Mouse (Mus musculus): ENCODE data around the gene Nrip1. TPM values are rescaled to one million over a fixed set of nuclear protein-coding genes. Genes with fewer than 3 reads are reported as not detected.

Nrip1 gene
- polyA plus RNA-seq, 1 experiment from 2014 or later, result 38.9 TPM

DNA sequence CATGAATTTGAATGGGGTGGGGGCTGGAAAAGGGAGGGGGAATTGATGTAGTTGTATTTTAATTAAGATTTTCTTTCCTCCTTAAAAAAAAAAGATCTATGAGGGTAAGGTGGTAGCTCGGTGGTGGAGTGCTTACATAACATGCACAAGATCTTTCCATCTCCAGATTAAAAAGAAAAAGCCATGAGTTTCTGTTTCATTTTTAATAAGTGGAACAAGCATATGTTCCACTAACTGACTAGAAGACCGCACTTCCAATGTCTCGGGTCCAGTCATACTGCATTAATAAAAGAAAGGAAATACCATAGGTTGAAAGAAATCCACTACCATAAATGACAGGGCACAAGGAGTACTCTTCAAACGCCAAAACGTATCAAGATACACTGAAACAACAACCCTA lies 18.4 kb downstream of the Nrip1 start:
- ATAC-seq (ENCODE audit: low FRiP score, low read depth), result no peak
- no peak overlapping the region for H3K4me2 ChIP-seq (replicated peaks)
- H3K4me1 ChIP-seq, result peaks cover 6% of the 10 kb centered on the region
- H3K9me3 ChIP-seq, result no peaks in the 10 kb centered on the region
- no peak overlapping the region for H3K9ac ChIP-seq
- WGBS, result 92% methylated on average over 5 of the region's 5 CpGs
- H3K27ac ChIP-seq, result no peak overlapping the region
- H3K36me3 ChIP-seq, result no peaks in the 10 kb centered on the region
- no peaks in the 10 kb centered on the region for H3K27me3 ChIP-seq (replicated peaks)
- H3K4me3 ChIP-seq, result no peak overlapping the region

- Histone ChIP-seq H3K27me3 (replicated peaks) (no peaks in the 10 kb centered on the region), H3K4me2 (replicated peaks) (no peak overlapping the region), H3K27ac (no peak overlapping the region), H3K4me1 (peaks cover 6% of the 10 kb centered on the region), H3K9ac (no peak overlapping the region), H3K36me3 (0 out of 2 replicates have a peak, but pooled peaks cover under 1% of the 10 kb centered on the region), H3K4me3 (no peak overlapping the region), H3K9me3 (no peaks in the 10 kb centered on the region)
- 82% methylated on average over 3 of the region's 3 CpGs for WGBS
- no peak for ATAC-seq (ENCODE audit: low FRiP score, low read depth)
These were observed 18.8 kb downstream of the Nrip1 start for GRCm38 (mm10) chr16:76354841-76355240.

DNA sequence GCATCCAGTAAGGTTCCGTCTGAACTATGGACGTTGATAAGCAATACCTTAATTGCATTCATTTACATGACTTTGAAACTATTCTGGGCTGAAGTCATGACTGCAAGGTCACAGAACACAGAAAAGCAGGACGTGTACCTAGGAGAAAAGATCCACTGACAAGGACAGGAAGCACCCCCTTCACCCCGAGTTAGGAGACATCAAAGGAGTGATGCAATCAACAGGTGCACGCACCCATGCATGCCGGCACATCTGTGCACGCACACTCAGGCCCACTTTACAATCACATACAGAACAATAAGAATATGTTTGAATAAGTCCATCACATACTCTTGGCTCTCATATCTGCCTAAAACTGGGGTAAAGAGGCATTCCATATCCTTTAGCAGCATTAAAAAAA lies 19.3 kb downstream of the Nrip1 start:
- H3K36me3 ChIP-seq, result peaks cover 3% of the 10 kb centered on the region; the same call in 1 of the 2 replicates
- no peak overlapping the region for H3K4me3 ChIP-seq
- H3K9ac ChIP-seq, result no peak overlapping the region
- no peaks in the 10 kb centered on the region for H3K27me3 ChIP-seq (replicated peaks)
- H3K4me2 ChIP-seq (replicated peaks), result no peak overlapping the region
- WGBS, result 89% methylated on average over 7 of the region's 7 CpGs
- H3K27ac ChIP-seq, result no peak overlapping the region
- no peak for ATAC-seq (ENCODE audit: low FRiP score, low read depth)
- no peaks in the 10 kb centered on the region for H3K9me3 ChIP-seq
- H3K4me1 ChIP-seq, result peaks cover 6% of the 10 kb centered on the region

DNA sequence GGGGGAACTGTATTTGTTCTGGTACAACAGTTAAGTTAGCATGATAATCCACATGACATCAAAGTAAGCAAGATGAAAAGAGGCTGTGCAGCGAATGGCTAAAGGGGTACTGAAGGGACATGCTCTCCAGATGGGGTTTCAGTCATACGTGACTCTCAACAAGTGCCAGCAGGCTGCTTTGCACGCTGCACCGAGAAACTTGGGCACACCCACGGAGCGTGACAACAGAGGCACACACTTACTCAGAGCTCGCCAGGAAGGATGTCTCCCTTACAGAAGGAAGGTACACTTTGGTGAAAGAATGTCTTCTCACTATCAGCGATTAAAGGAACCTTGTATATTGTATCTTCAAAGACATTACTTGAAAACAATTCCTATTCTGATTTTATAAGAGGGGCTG lies 22.7 kb downstream of the Nrip1 start:
- no peaks in the 10 kb centered on the region for H3K9me3 ChIP-seq
- H3K4me2 ChIP-seq (replicated peaks), result no peak overlapping the region
- no peak for ATAC-seq (ENCODE audit: low FRiP score, low read depth)
- peaks cover 4% of the 10 kb centered on the region; the same call in 1 of the 2 replicates for H3K4me1 ChIP-seq
- peaks cover 3% of the 10 kb centered on the region; the same call in 1 of the 2 replicates for H3K36me3 ChIP-seq
- H3K27ac ChIP-seq, result no peak overlapping the region
- WGBS, result 79% methylated on average over 8 of the region's 8 CpGs
- H3K9ac ChIP-seq, result no peak overlapping the region
- H3K4me3 ChIP-seq, result no peak overlapping the region
- H3K27me3 ChIP-seq (replicated peaks), result no peaks in the 10 kb centered on the region

GRCm38 (mm10) chr16:76349053-76349452 lies 24.6 kb downstream of the Nrip1 start:
- Histone ChIP-seq H3K4me3 (no peak overlapping the region), H3K9me3 (no peaks in the 10 kb centered on the region), H3K4me2 (replicated peaks) (no peak overlapping the region), H3K27ac (no peak overlapping the region), H3K36me3 (peaks cover 7% of the 10 kb centered on the region; the same call in 1 of the 2 replicates), H3K27me3 (replicated peaks) (no peaks in the 10 kb centered on the region), H3K4me1 (peaks cover 4% of the 10 kb centered on the region; the same call in 1 of the 2 replicates), H3K9ac (no peak overlapping the region)
- WGBS, result 83% methylated on average over 11 of the region's 11 CpGs
- no peak for ATAC-seq (ENCODE audit: low FRiP score, low read depth)

- Histone ChIP-seq H3K9ac (no peak overlapping the region), H3K27me3 (replicated peaks) (no peaks in the 10 kb centered on the region), H3K4me3 (no peak overlapping the region), H3K4me1 (peaks cover 4% of the 10 kb centered on the region; the same call in 1 of the 2 replicates), H3K4me2 (replicated peaks) (no peak overlapping the region), H3K9me3 (no peaks in the 10 kb centered on the region), H3K36me3 (peaks cover 11% of the 10 kb centered on the region), H3K27ac (no peak overlapping the region)
- WGBS, result 79% methylated on average over 13 of the region's 13 CpGs
- ATAC-seq (ENCODE audit: low FRiP score, low read depth), result no peak
These were observed 25.8 kb downstream of the Nrip1 start for GRCm38 (mm10) chr16:76347719-76348421.

DNA sequence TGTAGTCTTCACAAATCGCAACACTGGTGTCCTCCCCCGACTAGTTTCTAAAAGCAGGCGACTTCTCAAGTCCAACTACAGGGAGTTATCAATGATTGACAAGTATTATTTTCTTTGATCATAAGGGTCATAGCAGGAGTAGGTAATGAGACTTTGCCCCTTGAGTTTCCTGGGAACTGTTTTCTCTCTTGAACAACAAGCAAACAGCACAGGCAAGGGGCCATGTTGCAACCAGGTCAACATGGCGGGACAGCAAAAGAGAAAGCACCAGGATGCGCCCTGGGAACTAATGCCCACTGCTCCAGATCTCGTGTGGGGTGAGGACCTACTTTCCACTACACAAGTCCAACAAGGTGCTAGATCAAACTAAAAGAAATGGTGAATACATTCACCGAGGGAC lies 27.3 kb downstream of the Nrip1 start:
- ATAC-seq (ENCODE audit: low FRiP score, low read depth), result no peak
- H3K36me3 ChIP-seq, result peaks cover 11% of the 10 kb centered on the region
- 96% methylated on average over 7 of the region's 7 CpGs for WGBS

DNA sequence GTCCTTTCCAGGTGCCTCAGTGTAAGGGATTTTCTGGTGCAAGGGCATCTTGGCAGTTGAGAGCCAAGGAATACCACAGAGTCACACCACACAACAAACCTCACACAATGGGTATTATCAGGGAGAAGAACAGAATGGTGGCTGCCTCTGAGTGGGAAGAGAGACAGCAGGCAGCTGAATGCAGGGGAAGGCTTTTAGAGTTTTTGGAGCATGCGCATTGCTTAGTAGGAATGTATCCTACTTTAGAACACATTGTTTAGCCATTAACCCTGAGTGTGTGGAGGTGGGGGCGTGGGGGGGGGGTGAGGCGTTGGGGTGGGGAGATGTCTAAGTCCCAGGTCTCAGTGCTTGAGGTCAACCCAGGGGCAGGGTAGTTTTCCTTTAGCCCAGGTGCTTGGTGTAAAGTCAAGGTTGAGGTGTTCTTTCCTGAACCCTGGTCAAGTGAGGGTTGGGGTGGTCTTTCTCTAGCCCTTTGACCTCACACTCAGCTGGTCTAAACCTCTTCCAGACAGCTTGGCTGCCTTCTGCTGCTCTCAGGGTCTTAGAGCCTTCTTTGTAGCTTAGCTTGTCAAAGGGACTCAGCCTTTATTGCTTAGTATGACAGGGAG lies 28.8 kb downstream of the Nrip1 start:
- WGBS, result 84% methylated on average over 3 of the region's 3 CpGs
- Histone ChIP-seq H3K27me3 (replicated peaks) (no peaks in the 10 kb centered on the region), H3K4me3 (no peak overlapping the region), H3K4me1 (peaks cover 9% of the 10 kb centered on the region; the same call in 1 of the 2 replicates), H3K27ac (no peak overlapping the region), H3K36me3 (peaks cover 11% of the 10 kb centered on the region), H3K4me2 (replicated peaks) (no peak overlapping the region), H3K9ac (no peak overlapping the region), H3K9me3 (no peaks in the 10 kb centered on the region)
- no peak for ATAC-seq (ENCODE audit: low FRiP score, low read depth)

More for the DNA sequence above, 27.3 kb downstream of the Nrip1 start:
- H3K4me2 ChIP-seq (replicated peaks), result no peak overlapping the region
- H3K9ac ChIP-seq, result no peak overlapping the region
- H3K27ac ChIP-seq, result no peak overlapping the region
- no peaks in the 10 kb centered on the region for H3K9me3 ChIP-seq
- H3K4me1 ChIP-seq, result peaks cover 9% of the 10 kb centered on the region; the same call in 1 of the 2 replicates
- no peak overlapping the region for H3K4me3 ChIP-seq
- no peaks in the 10 kb centered on the region for H3K27me3 ChIP-seq (replicated peaks)

DNA sequence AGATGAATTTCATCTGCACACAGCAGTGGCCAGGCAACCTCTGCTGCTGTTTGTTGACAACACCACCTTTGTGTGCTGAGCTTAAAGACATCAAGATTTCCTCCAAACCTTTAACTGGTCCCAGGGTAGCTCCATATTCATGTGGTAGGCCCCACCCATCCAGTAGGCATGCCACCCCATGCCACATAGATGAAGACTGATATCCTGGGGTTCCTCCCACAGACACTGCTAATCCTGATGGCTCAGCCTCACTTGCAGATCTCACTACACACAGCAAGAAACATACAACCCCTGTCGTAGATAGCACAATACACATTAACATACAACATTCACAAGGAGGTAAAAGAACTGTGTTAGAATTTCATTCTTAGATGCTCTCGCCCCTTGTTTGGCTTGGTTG lies 29.6 kb downstream of the Nrip1 start:
- Histone ChIP-seq H3K27ac (no peak overlapping the region), H3K36me3 (peaks cover 8% of the 10 kb centered on the region), H3K4me2 (replicated peaks) (no peak overlapping the region), H3K9me3 (no peaks in the 10 kb centered on the region), H3K27me3 (replicated peaks) (no peaks in the 10 kb centered on the region), H3K9ac (no peak overlapping the region), H3K4me3 (no peak overlapping the region), H3K4me1 (peaks cover 9% of the 10 kb centered on the region; the same call in 1 of the 2 replicates)
- 95% methylated on average over 2 of the region's 2 CpGs for WGBS
- ATAC-seq (ENCODE audit: low FRiP score, low read depth), result no peak

GRCm38 (mm10) chr16:76341636-76342035 lies 32.0 kb downstream of the Nrip1 start:
- H3K4me2 ChIP-seq (replicated peaks), result no peak overlapping the region
- WGBS, result 90% methylated on average over 8 of the region's 8 CpGs
- H3K9ac ChIP-seq, result no peak overlapping the region
- peaks cover 8% of the 10 kb centered on the region for H3K36me3 ChIP-seq
- no peaks in the 10 kb centered on the region for H3K9me3 ChIP-seq
- H3K4me1 ChIP-seq, result 0 out of 2 replicates have a peak, but pooled peaks cover 5% of the 10 kb centered on the region
- ATAC-seq (ENCODE audit: low FRiP score, low read depth), result no peak
- H3K27me3 ChIP-seq (replicated peaks), result no peaks in the 10 kb centered on the region
- H3K27ac ChIP-seq, result no peak overlapping the region
- no peak overlapping the region for H3K4me3 ChIP-seq

DNA sequence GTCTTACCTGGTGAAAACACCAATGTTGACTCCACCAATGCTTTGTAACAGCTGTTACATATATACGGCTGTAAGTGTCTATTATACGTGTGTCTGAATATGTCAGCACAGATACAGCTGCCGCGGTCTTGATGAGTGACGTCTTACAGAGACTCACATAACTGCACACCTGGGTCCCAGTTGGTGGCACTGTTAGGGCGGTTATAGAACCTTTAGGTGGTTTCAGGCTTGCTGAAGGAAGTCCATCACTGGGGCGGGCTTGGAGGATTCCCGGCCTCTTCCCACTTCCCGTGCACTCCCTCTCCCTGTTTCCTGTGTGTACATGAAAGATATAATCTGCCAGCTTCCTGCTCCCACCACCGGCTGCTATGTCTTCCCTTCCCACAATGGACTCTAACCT lies 34.4 kb downstream of the Nrip1 start:
- no peak overlapping the region for H3K27ac ChIP-seq
- H3K36me3 ChIP-seq, result peaks cover 4% of the 10 kb centered on the region
- 87% methylated on average over 10 of the region's 10 CpGs for WGBS
- H3K9ac ChIP-seq, result no peak overlapping the region
- no peak overlapping the region for H3K4me2 ChIP-seq (replicated peaks)
- no peaks in the 10 kb centered on the region for H3K27me3 ChIP-seq (replicated peaks)
- H3K4me3 ChIP-seq, result no peak overlapping the region
- no peak for ATAC-seq (ENCODE audit: low FRiP score, low read depth)
- no peaks in the 10 kb centered on the region for H3K9me3 ChIP-seq
- 0 out of 2 replicates have a peak, but pooled peaks cover 5% of the 10 kb centered on the region for H3K4me1 ChIP-seq

DNA sequence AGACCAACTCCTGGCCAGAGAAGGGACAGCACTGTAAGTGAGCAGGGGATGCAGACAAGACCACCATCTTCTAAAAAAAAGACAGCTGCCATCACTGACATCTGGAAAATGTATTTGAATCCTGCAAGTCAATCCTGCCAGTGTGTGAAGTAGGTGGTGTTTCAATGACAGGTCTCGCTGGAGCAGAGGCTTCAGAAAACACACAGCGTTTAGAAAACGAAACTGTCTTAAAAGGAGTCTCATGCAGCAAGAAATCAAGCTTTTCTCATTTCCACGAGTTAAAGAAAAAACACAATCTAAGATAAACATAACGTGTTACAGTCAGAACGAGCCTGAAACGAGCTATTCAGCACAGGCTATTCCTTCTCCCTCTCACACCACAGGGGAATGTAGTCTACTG lies 36.3 kb downstream of the Nrip1 start:
- 90% methylated on average over 7 of the region's 7 CpGs for WGBS
- H3K27ac ChIP-seq, result no peak overlapping the region
- H3K4me2 ChIP-seq (replicated peaks), result no peak overlapping the region
- H3K9ac ChIP-seq, result no peak overlapping the region
- H3K4me3 ChIP-seq, result no peak overlapping the region
- no peaks in the 10 kb centered on the region; the same call in 1 of the 2 replicates for H3K36me3 ChIP-seq
- no peaks in the 10 kb centered on the region for H3K9me3 ChIP-seq
- ATAC-seq (ENCODE audit: low FRiP score, low read depth), result no peak
- H3K4me1 ChIP-seq, result no peaks in the 10 kb centered on the region
- H3K27me3 ChIP-seq (replicated peaks), result no peaks in the 10 kb centered on the region
